Mouse (Mus musculus): ENCODE measurements around the gene Dot1l.

Dot1l gene

DNA sequence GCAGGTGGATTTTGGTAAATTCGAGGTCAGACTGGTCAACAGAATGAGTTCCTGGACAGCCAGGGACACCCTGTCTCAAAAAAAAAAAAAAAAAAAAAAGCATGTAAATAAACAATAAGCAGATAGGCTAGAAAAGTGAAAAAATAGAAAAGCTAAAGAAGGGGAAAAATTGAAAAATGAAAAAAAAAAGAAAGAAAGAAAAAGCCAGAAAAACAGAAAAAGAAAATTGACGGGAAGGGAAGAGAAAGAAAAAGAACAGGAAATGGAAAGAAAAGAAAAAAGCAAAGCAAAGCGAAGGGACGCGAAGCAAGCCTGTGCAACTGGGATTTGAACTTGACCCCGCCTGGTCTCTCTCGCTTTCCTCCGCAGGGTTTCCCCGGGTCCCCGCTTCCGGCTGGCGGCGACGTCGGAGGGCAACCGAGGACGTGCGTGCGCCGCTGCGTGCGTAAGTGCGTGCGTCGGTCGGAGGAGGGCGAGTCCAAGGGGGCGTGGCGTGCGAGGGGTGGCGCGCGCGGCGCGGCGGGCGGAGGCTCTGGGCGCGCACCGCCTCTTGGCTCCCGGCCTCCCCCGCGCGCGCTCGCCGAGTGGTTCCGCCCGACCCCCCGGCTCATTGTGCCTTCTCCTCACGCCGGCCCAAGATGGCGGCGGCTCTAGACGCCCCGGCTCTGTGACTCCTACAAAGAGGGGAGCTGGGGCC is at the start of gene Dot1l:
Gene Dot1l, plus strand, starts transcription at position 613 of the 697 bp plus-strand sequence.
- DNase-seq (ENCODE audit: extremely low read depth, low read depth), result peak; percentile 81

DNA sequence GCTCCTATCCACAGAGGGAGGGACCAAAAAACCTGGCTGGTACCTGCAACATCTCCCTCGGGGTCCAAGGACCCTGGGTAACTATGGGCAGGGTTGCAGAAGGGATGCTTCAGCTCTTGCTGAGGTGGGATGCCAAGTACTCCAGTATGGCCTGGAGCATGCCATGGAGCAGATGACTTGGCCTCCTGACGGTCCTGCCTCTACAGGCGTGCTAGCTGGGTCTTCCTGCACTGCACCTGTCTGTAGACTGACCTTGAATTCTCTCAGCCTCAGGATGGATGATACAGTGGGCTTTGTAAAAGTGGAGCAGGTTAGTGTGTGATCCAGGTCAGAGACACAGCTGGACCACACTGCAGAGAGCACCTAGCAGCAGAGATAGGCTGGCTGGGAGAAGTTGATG is 49.5 kb upstream of the Dot1l start:
- no peak for DNase-seq (ENCODE audit: extremely low read depth, low read depth)

DNA sequence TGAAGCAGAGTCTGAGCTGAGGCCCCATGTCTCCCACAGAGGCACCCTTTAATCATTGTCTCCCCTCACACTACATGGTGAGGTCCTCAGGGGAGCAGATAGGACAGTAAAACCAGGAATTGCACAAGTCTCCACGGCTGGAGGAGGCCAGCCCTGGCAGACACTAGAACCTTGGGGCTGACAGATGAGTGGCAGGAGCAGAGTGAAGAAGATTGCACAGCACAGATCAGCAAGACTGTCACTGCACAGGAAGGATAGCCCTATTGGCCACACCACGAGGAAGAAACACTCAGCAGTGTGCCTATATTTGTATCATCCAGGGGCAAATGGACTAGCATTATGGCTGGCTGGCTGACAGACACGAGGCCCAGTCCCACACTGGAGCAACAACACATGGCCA is 44.2 kb upstream of the Dot1l start:
- DNase-seq (ENCODE audit: extremely low read depth, low read depth), result no peak

DNA sequence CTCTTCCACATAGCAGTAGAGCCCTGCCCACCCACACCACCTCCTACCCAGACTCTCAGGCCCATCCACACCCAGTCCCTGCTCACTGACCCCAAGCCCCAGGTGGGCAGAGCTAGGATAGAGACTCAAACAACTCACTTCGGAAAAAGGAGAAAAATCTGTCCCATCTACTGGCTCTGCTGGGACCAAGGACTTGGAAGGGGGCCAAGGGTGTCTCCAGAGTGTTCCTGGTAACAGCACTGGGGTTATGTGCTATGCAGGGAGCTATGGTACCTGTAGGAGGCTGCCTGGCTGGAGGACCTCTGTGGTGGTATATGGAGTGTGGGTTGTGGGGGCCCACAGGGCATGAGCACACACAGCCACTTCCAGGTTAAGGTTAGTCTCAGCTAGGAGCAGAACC is 37.7 kb upstream of the Dot1l start:
- DNase-seq (ENCODE audit: extremely low read depth, low read depth), result no peak

DNA sequence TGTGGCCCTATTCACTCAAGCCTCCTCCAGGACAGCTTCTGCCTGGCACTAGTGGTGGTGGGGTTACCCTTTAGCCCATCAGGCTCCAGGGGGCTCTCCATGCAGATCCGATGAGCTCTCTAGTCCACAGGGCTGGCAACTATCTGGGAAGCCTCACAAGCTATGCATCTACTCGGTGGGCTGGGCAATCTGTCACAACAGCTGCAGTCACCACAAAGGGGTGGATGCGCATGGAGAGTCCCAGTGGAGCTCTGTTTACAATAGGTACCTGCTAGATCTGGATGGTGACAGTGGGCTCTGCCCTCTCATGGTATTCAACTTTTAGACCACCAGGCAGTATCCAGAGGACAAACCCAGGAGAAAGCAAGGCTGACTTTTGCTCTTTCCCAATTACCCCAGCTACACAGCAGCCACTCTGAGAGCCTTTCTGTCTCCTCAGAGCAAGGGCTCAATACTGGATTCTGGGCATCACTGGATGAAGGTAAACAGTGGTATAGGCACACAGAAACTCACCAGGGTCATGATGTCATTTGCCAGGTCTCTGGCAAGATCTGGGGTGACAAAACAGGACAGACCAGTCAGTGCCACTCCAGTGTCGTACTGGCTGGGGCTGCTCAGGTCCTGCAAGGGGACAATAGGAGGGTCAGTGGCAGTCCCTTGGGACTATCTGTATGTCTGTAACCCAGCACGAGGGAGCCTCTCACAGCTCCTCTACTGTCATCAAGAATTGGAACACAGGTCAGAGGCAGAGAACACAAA is 27.5 kb upstream of the Dot1l start:
- DNase-seq (ENCODE audit: extremely low read depth, low read depth), result no peak

DNA sequence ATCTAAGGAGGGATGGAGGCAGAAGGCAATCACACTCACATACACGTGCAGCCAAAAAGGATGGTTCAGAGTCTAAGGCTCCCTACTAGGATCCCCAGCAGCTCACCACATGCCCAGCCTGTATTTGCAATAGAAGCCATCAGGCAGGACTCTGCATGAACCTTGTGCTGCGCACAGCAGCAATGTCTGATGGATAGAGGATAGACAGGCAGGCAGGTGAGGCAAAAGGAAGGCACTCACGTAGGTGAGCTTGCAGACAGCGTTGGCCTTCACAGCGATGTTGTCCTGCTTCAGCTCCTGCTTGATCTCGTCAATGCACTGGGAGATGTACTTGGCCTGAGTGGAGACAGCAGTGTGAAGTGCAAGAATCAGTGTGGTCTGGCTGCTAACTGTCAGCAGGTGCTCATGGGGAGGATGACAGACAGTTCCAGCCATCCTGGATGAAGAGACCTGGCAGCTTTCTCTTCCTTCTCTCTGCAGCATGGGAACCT is 22.4 kb upstream of the Dot1l start:
- no peak for DNase-seq (ENCODE audit: extremely low read depth, low read depth)

DNA sequence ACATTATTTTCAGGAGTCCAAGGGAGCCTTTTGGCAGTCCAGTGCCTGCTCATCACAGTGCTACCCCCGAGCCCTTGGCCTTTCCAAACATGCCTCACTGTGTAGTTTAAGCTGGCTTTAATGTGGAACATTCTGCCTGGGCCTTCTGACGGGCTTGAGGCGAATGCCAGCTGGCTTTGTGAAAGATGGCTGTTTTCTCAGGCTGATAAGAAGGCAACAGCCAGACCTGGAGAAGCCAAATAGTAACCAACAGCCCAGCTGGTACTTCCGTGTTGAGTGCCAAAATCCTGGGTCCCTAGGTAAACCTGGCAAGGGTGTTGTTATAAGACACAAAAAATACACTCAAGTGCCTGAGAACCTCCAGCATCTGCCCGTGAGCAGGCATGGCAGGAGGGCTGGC is 18.3 kb upstream of the Dot1l start:
- DNase-seq (ENCODE audit: extremely low read depth, low read depth), result no peak

DNA sequence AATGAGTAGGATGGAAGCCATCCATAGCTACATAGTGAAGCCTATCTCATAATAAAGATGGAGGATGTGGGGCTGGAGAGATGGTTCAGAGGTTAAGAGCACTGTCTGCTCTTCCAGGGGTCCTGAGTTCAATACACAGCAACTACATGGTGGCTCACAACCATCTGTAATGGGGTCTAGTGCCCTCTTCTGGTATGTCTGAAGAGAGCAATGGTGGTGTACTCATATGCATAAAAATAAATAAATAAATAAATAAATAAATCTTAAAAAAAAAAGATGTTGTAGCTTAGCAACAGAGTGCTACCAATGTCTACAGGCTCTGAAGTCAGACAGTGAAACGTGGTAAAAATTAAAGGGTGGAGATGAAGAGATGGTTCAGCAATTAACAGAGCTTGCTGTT is 16.3 kb upstream of the Dot1l start:
- DNase-seq (ENCODE audit: extremely low read depth, low read depth), result no peak

DNA sequence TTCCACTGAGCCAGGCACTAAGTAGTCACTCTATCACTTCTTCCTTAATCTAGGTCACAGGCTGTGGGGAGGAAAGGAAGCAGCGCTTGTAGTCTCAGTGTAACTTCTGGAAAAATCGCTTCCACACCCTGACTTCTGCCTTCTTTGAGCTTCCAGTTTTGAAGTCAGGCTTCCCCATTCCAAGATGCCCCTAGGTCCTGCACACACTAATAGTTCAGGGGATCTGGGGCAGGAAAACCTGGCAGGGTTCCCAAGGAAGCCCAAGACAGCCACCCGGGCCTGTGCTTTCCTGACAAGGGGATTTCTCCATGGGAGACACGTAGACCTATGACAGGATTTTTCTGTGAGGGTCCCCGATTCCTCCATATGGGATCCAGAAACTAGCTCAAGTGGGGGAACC is 13.9 kb upstream of the Dot1l start:
- no peak for DNase-seq (ENCODE audit: extremely low read depth, low read depth)

DNA sequence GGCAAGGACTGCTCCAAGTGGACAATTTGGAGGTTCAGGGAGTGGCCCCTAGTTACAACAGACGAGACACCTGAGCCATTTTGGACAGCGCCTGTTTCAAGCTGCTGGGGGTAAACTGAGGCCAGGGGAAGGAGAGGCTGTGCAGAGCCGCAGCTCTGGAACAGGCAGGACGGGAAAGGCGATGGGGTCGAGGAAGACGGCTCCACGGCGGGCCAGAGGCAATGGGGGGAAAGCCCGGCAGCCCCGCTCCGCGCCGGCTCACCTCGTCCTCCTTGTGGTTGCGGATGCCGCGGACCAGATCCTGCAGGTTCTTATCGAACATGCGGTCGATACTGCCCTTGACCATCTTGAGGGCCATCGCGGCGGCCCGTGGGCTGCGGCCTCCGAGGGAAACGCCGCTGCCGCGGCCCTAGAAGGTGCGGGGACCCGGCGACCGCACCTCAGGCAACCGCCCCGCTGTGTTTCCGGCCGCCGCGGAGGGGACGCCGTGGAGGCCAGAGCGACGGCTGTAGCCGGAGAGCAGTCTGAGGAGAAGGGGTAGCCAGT is 13.3 kb upstream of the Dot1l start:
- no peak for DNase-seq (ENCODE audit: extremely low read depth, low read depth)

DNA sequence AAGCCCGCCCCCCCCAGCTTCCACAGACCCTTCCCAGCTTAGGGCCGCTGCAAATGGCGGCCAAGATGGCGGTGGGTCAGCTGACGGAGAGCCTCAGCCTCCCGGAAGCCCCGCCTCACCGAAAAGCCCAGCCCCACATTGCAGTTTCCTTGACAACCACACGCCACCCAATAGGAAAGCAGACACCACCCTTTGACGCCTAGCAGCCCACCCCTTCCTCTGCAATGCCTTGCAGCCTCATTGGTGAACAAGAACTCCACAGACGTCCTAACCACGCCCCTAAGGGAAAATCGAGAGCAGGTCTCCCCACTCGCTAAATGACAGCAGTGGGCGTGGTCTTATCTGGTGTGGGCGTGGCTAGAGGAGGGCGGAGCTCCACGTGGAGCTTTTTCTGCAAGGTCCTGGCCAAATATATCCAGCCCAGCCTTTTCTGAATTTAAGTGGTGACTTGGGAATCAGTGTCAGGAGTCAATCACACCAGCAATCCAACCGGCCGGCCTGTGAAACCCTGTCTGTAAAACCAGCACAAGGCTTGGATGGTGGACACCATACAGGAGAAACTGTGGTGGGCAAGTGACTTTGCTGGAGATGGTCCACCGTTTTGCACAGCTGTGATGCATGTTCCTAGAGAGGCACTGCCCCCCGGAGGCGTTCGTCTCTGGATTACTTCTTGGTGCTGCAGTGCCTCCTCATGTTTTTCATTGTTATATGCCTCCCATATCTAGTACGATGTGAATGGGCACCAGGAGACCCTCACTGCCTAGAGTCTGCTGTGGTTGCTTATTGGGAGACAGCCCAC is 12.6 kb upstream of the Dot1l start, which contains the start of gene Ap3d1:
Gene Ap3d1, minus strand, starts transcription at position 85 of the 799 bp plus-strand sequence.
- DNase-seq (ENCODE audit: extremely low read depth, low read depth), result peak; percentile 99

DNA sequence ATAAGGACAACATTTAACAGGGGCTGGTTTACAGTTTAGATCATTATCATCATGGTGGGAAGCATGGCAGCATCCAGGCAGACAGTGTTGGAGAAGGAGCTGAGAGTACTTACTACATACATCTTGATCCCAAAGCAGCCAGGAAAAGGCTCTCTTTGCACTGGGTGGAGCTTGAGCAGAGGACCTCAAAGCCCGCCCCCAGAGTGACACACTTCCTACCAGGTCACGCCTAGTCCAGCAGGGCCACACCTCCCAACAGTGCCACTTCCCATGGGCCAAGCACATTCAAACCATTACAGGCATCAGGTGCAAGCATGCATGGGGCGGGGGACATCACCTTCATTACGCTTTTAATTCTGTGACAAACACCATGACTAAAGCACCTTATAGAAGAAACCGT is 10.7 kb upstream of the Dot1l start:
- peak; percentile 44 for DNase-seq (ENCODE audit: extremely low read depth, low read depth)

DNA sequence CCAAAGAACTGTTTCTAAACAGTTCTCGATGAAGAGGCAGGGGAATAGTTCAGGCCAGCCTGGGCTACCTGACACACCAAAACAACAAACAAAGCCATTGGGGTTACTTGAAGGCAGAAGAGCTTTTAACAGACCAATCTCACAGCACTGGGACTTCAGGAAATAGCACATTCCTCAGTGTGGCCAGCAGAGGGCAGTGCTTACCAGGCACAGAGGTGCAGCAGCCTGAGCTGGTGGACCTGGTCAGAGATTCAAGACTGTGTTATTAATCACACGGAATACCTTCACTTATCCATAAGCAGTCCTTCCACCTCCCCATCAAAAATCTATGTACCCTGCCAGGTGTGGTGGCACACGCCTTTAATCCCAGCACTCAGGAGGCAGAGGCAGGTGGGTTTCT is 7.6 kb upstream of the Dot1l start:
- peak; percentile 58 for DNase-seq (ENCODE audit: extremely low read depth, low read depth)

DNA sequence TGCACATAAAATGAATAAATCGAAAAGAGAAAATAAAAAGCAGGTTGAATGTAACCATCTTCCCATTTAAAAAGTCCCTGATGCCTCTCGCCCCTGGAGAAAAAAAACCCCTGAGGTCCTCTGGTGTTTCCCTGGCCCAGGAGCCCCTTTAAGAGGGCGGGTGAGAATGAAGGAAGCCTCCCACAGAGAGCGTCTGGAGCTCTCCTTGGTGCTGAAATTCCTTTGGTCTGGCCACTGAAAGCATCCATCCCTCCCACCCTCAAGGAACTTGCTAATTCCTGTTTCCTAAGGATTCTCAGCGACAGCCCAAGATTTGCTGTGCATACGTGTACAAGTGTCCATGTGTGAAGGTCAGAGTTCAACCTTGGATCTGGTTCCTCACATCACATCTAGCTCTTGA is 6.4 kb upstream of the Dot1l start:
- DNase-seq (ENCODE audit: extremely low read depth, low read depth), result peak; percentile 44

DNA sequence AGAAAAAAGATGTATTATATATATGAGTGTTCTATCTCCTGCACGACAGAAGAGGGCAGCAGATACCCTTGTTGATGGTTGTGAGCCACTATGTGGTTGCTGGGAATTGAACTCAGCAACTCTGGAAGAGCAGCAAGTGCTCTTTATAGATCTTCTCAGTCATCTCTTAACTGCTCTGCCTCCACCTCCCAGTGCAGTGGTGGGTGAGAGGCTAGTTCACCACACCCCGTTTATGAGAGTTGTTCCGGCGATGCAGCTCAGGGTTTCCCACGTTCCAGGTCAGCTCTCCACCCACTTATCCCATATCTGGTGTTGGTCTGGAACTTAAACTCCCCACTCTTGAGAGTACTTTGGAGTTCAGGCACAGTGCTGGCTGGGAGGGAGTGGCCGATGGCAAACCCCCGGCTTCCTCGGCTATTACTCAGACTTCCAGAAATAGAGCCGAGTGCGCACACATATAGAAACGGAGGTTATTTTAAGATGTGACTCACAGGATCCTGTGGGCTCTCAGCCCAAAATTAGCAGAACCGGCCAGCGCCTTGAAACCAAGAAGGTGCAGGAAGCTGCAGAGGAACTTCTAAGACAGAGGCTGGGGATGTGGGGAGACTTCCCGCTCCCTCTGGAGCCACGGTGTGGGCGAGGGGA is 3.7 kb upstream of the Dot1l start:
- DNase-seq (ENCODE audit: extremely low read depth, low read depth), result no peak

DNA sequence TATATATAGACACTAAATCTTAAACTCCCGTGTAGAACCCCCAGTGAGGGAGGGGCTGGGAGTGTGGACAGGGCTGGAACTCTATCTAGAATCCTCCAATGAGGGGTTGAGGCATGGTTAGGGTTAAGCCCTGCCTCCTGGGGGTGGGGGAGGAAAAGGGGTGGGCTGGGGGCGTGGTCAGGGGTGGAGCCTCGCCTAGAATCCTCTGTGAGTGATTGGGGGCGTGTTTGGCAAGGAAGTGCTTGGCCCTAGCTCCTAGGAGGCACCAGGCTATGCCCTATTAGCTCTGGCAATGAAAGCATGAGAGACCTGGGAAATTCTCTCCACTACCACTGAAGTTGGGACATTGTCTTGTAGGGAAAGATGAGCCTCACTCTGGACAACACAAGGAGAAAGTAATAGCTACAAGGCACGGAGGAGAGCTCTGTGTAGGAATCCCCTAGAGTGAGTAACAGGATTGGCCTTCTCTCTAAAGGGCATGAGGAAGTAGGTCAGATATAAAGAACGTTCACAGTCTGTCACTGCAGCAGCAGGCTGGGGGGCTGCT is 2.9 kb upstream of the Dot1l start:
- peak; percentile 82 for DNase-seq (ENCODE audit: extremely low read depth, low read depth)

DNA sequence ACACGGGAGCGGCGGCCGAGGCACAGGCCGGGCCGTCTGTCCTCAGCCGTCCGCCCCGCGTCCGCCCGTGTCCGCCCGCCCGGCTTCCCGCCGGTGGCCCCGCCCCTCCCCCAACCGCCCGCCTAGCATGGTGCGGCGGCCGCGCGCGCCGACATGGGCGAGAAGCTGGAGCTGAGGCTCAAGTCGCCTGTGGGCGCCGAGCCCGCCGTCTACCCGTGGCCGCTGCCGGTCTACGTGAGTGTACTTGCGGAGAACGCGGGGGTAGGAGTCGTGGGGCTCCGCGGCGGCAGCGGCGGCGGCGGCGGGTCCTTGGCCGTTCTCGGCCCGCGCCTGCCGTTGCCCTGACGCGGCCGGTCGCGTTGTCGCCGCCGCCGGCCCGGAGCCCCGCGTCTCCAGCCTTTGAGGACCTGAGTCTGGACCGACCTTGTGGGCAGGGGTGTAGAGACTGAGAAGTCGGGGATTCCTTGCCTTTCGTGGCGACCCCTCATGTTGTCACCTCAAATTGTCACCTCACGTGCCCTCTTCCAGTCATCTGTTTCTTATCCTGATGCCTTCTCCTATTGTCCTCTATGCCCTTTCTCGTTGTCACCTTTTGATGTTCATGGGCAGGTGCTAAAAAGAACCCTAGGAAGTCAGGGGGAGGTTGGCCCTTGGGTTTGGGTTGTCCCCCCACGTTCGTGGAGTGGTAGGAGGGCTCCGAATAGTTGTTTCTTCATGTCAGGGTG is 447 bp downstream of the Dot1l start:
- no peak for DNase-seq (ENCODE audit: extremely low read depth, low read depth)

DNA sequence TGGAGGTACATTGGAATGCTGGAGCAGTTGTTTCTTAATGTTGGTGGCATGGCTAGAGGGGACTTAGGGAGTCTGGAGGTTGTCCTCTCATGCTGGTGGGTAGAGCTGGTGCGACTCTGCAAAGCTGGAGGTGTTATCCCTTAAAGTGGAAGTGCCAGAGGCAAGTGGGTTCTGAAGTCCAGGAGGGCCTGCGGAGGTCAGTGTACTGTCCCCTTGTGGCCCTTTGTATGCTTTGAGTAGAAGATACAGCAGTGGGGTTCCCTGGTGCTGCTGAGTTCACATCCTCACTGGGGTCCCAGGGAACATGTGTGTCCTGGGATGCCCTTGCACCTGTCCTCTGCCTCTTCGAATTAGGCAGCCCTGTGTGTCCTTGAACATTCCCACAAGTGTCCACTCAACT is 1.1 kb downstream of the Dot1l start:
- no peak for DNase-seq (ENCODE audit: extremely low read depth, low read depth)

DNA sequence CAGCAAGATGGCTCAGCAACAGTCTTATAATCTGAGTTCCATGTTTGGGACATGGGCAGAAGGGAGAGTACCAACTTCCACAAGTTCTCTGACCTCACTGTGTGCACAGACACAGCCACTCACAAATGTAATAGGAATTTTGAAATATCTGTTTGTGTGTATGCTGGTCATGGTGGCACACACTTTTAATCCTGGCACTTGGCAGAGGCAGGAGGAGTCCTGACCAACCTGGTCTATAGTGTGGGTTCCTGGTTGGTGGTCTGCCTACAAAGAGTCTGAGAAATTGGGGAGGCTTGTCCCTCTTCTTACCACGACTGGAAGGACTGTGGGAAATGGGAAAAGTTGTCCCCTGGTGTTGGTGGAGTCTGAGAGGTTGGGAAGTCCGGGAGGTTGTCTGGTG is 1.5 kb downstream of the Dot1l start:
- no peak for DNase-seq (ENCODE audit: extremely low read depth, low read depth)

DNA sequence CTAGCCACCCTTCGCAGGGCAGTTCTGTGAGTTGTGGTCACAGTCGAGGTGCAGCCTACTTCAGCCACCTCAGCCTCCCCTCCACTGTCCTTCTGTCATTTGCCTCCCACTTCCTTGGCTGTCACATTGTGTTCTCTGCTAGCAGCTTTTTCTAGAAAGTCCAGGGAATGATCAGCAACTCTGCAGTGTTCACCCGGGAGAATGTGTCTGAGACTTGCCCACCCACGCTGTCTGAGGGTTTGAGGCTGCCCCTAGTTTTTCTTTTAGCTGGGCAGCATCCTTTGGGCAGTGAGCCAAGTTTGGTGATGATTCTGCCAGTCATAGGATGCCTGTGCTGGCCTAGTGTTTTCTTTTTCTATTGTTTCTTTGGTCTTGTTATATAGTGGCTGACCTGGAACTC is 2.0 kb downstream of the Dot1l start:
- DNase-seq (ENCODE audit: extremely low read depth, low read depth), result no peak

Measured in MEL-GATA-1-ER (cell line).